Mouse (Mus musculus): ENCODE results near the gene Zfp687.

Gene Zfp687

GRCm38 (mm10) chr3:95016532-95017056 is 1.3 kb upstream of the Zfp687 start:
- no peak for DNase-seq (ENCODE audit: low read depth, low spot score)

DNA sequence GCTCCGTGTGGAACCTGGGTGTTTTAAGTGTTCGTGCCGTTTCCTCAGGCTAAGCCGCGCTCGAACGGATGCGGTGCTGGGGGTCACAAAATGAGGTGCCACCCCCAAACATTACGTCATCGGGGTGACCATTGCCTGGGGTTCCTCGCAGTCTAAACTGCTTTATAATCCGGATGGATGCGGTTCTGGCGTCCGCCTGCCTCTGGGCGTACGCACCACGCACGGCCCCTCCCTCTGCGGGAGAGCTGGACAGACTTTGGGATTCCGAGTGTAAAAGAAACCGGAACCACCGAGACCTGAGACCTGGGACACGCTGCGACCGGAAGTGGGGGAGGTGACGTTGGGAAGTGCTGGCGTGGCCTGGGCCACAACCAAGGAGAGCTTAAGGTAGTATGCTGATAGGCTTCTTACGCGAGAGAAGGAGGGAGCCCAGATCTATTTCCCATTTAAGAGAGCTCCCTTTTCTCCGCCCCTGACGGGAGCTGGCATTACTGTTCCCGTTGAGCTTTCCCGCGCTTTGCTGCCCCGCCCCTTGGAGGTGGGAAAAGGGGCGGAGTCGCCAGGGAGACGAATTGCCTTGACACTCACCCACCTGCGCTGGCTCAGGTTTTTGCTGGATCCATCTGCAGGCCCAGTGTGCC is 763 bp upstream of the Zfp687 start:
- peak; percentile 92 for DNase-seq (ENCODE audit: low read depth, low spot score)

DNA sequence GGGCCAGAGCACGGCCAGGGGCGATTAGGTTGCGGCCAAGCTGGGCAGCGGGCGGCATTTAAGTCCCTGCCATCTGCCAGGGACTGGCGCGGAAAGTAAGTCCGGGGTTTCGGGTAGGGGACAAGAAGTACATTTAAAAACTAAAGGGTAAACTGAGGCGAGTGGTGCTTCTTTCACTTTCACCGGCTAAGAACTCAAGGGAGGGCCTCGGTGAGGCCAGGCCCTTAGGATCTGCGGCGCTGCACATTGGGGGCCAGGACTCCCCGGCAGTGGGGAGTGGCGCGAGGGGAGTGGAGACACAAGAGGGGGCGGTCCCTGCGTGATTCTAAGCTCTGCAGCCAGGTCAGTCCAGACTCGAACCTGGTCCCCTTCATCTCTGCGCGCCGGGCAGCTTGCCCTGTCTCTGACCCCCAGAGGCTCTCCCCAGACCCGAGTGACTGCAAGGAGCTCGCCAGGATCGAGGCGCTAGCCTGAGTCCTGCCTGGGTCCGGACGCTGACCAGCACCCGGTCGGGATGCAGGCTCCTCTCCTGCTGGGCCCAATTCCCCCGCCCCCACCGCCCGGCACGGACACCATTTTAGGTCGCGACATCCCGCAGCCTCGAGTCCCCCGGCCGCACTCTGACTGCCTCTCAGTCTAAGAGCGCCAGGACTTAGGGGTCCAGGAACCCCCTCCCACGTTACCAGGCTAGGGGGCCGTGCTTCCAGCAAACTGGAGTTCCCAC is 658 bp downstream of the Zfp687 start:
- peak; percentile 30 for DNase-seq (ENCODE audit: low read depth, low spot score)

- no peak for DNase-seq (ENCODE audit: low read depth, low spot score)
These were observed 1.4 kb downstream of the Zfp687 start for GRCm38 (mm10) chr3:95013699-95014427.

GRCm38 (mm10) chr3:95012982-95013381 is 2.3 kb downstream of the Zfp687 start:
- DNase-seq (ENCODE audit: low read depth, low spot score) = no peak

GRCm38 (mm10) chr3:95010396-95010795 is 4.9 kb downstream of the Zfp687 start:
- no peak for DNase-seq (ENCODE audit: low read depth, low spot score)

- DNase-seq (ENCODE audit: low read depth, low spot score) = no peak
These were observed 7.5 kb downstream of the Zfp687 start for GRCm38 (mm10) chr3:95007706-95008105.

DNA sequence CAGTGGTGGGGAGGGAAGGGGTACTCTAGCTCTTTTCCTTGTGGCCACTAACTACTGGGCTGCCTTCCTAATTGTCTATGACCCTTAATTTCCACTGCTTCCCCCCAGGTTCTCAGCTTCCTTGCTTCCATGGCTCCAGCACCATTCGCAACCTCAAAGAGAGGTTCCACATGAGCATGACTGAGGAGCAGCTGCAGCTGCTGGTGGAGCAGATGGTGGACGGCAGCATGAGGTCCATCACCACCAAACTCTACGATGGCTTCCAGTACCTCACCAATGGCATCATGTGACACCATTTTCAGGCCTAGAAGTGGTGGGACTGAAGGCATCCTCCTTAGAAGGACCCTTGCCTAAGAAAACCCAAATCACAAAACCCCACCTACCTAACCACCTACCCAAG is 9.6 kb downstream of the Zfp687 start:
- DNase-seq (ENCODE audit: low read depth, low spot score) = no peak

DNA sequence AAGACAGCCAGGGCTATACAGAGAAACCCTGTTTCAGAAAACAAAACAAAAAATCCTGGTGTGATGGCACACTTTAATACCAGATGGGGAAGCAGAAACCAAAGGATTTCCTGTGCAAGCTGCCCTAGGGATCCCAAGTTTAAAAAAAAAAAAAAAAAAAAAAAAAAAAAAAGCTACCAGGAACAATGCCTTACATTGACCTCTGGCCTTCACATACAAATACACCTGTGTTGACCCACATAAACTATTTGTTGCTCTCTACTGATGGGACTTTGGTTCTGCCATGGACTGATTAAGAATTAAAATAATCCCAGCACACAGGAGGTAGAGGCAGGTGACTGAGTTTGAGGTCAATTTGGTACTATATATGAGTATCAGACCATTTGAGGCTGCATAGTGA is 12.0 kb downstream of the Zfp687 start:
- no peak for DNase-seq (ENCODE audit: low read depth, low spot score)

DNA sequence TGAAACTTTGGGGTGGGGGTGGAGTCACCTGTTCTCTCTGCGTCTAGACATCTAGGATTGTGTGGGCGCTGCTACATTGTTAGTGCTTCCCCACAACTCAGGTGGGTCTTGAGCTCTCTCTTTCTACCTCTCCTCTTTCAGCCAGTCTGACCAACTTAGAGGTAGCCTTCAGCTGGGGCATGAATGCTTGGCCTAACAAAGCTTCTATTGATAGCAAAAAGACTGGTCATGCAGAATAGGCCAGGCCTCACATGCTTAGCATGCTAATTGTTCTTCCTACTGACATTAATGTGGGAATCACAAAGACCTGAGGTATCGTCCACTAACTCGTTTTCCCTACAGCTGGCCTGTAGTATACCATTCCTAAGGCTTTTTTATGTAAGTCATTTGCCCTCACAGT is 12.7 kb downstream of the Zfp687 start:
- DNase-seq (ENCODE audit: low read depth, low spot score) = no peak

DNA sequence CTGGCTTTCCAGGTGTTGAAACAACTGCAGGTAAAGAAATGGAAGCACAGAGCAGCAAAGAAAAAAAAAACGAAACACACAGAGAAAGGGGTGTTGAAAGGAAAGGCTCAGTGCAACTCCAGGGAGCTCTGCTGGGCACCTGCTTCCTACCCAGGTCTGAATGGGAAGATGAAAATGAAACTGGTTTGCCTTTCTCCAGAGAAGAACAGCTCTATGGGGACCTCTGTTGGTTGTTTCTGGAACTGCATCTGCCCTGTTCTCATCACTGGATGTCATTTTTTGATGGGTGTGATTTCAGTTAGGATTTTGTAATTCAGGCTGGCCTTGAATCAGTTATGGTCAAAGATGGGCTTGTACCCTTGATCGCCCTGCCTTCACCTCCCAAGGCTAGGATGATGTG is 18.3 kb downstream of the Zfp687 start:
- peak; percentile 68 for DNase-seq (ENCODE audit: low read depth, low spot score)

DNA sequence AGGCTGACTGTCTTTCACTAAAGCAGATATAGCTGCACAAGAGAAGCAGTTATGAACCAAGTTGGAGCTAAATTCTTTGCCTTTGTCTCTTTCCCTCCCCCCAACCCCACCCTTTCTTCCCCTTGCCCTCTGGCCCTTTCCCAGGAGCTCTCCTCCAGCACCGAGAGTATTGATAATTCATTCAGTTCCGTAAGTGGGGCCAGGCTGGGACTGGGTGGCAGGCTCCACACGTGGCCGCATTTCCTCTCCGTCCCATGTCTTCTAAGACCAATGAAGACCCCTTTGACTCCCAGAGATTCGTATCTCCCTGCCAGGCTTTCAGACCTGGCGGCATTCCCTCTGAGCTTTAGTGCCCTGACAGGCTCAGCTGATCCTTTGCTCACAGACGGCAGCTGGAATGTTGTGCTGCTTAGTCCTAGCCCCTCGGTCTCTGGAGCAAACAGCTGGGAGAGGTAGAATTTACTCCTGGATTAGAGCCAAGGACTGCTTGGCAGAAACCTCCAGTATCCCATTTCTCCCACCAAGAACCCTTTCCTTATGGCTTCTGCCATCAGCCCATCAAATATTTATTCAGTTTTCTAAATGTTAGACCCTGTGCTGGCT is 26.0 kb downstream of the Zfp687 start:
- no peak for DNase-seq (ENCODE audit: low read depth, low spot score)

DNA sequence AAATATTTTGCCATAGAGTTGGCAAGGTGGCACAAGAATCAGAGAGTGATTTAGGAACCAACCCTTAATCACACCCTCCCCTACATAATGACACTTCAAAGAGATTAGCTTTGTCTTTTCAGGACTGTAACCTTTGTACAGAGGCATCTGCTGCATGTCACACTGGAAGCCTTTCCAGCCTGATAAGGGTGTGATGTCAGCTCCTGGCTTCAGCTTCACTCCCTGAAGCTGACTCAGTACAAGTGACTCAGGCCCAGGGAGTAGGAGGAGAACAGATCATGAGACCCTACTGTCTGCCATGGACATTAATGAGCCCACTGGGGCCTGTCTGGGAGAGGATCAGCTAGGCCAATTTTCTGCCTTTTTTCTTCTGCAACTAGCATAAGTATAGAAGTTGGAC is 27.7 kb downstream of the Zfp687 start:
- no peak for DNase-seq (ENCODE audit: low read depth, low spot score)

GRCm38 (mm10) chr3:94985513-94985912 is 29.7 kb downstream of the Zfp687 start:
- no peak for DNase-seq (ENCODE audit: low read depth, low spot score)

- DNase-seq (ENCODE audit: low read depth, low spot score) = no peak
These were observed 30.9 kb downstream of the Zfp687 start for GRCm38 (mm10) chr3:94984312-94984711.

DNA sequence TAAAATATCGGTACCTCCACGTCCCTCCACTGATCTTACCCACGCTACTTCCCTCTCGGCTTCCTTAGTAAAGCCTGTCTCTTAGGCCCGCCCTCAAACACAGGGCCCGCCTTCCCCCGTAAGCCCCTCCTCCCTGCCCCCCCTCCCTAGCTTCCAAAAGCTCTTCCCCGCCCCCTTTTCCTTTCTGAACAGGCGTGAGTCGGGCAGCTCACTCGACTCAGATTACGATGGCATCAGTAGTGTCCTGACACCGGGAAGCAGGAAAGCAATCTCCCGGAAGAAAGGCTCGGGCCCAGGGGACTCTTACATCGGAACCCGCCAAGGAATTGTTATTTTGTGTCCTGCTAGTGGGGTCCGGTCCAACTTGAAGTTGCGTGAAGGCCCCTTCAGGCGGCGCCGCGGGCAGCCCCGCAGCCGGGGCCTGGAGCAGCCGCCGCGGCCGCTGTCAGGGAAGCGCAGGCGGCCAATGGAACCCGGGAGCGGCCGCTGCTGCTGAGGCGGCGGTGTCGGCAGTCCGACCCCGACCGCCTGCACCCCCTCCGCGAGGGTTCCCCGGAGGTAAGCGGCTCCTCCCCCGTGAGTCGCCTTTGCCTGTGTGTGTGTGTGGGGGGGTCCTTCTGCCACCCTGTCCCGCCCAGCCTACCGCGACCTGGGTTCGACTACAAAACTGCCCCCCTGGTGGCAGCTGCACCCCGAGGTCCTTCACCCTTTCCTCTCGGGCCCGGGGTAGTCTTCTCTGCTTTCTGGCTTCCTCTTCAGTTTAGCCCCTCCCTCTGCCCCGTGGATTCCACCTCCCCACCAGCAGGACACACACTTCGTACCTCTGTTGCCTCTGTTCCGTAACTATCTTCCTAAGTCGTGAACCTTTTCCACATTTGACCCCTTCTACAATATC is 40.5 kb downstream of the Zfp687 start, which contains the start of gene Pi4kb:
Gene Pi4kb, plus strand, starts transcription at position 204 of the 895 bp plus-strand sequence.
- DNase-seq (ENCODE audit: low read depth, low spot score) = peak; percentile 94

GRCm38 (mm10) chr3:94974026-94974527 is 41.2 kb downstream of the Zfp687 start:
- no peak for DNase-seq (ENCODE audit: low read depth, low spot score)

DNA sequence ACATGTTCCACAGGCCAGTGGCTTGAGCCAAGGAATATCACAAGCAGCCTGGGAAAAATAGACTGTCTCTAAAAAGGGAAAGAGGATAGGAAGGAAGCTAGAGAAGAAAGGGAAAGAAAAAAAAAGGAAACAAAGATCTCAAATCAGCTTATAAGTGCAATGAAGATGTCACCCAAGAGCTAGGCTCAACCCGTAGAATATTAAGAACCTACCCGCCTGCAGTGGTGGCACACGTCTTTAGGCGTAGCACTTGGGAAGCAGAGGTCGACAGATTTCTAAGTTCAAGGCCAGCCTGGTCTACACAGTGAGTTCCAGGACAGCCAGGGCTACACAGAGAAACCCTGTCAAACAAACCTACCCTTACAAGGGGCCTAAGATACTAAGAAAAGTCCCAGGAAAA is 41.6 kb downstream of the Zfp687 start:
- no peak for DNase-seq (ENCODE audit: low read depth, low spot score)

DNA sequence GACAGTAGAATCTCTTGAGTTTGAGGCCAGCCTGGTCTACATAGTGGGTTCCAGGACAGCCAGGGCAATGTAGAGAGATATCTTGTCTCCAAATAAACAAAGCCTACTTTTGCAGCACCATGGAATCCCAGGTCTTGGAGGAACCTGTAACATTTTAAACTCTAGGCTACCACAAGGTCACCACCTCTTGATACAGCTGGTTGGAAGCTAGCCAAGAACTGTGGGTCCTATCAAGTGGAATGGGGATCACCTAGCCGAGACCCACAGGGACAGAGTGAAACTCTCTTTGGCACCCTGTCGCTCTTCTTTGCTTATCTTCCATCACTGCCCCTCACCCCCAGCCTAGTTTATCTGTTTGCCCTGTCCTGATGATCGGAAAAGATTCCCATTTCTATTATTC is 42.7 kb downstream of the Zfp687 start:
- no peak for DNase-seq (ENCODE audit: low read depth, low spot score)

DNA sequence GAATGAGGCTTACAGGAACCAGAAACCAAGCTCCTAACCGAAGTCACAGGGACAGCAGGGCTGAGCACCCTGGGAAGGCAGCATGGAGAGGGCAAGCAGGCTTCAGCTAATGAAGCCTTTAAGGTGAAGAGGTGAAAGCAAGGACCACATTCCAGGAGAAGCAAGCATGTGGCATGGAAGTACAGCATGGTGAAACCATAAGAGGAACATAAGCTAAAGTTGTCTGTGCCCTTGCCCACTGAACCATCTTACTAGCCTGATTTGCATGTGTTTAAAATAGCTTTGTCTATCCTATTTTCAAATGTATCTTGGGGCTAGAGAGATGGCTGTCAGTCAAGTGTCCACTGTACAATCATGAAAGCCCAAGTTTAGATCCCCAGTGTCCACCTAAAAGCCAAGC is 49.4 kb downstream of the Zfp687 start:
- DNase-seq (ENCODE audit: low read depth, low spot score) = no peak

- DNase-seq (ENCODE audit: low read depth, low spot score) = no peak
These were observed 50.3 kb downstream of the Zfp687 start for GRCm38 (mm10) chr3:94964989-94965388.

All from c-Kit-negative CD71-positive TER-119-positive erythroid progenitor cells, embryonic 14.5 days (primary cell).